Mouse (Mus musculus) C2C12 (cell line): ENCODE results near the gene Ets1. TPM values are rescaled to one million over a fixed set of nuclear protein-coding genes. Genes with fewer than 3 reads are reported as not detected.

Experiments
- H3K27me3 ChIP-seq: one replicate; pipeline ENCODE4 v1.6.1; 2011; ENCODE audit not compliant: control insufficient read depth, insufficient read depth, insufficient read length
- H3K36me3 ChIP-seq: one replicate; pipeline ENCODE4 v1.6.1; 2011; ENCODE audit not compliant: control insufficient read depth, insufficient read depth
- H3K4me3 ChIP-seq: one replicate; pipeline ENCODE4 v1.5.1; 2011; ENCODE audit warnings: mild to moderate bottlenecking, control low read depth; ENCODE audit not compliant: poor library complexity, insufficient read depth, severe bottlenecking
- H3K79me2 ChIP-seq: one replicate; pipeline ENCODE4 v1.6.1; 2011; ENCODE audit not compliant: control insufficient read depth, insufficient read depth
- H3K79me3 ChIP-seq: one replicate; pipeline ENCODE4 v1.6.1; 2011; ENCODE audit warnings: low read depth, control low read depth
- H3ac ChIP-seq: one replicate; pipeline ENCODE3; 2011; ENCODE audit warnings: low read depth; ENCODE audit not compliant: control insufficient read depth, insufficient read length
- CEBPB ChIP-seq: IDR thresholded peaks from one replicate; pipeline ENCODE4 v1.6.1; 2011; ENCODE audit warnings: low read depth, mild to moderate bottlenecking, control low read depth, moderate library complexity
- CTCF ChIP-seq: IDR thresholded peaks from one replicate; pipeline ENCODE4 v1.5.1; 2011; ENCODE audit not compliant: control insufficient read depth, insufficient read depth, insufficient read length
- FOSL1 ChIP-seq: IDR thresholded peaks from one replicate; pipeline ENCODE4 v1.8.0; 2011; ENCODE audit warnings: mild to moderate bottlenecking, low read length; ENCODE audit not compliant: poor library complexity, insufficient read depth, severe bottlenecking
- MAX ChIP-seq: IDR thresholded peaks from one replicate; pipeline ENCODE4 v1.6.1; 2011; ENCODE audit warnings: mild to moderate bottlenecking, control low read depth
- MYOD1 ChIP-seq: IDR thresholded peaks from one replicate; pipeline ENCODE4 v1.6.1; 2011; ENCODE audit warnings: low read depth; ENCODE audit not compliant: control insufficient read depth, insufficient read length
- MYOG ChIP-seq: IDR thresholded peaks from one replicate; pipeline ENCODE4 v1.6.1; 2011; ENCODE audit not compliant: control insufficient read depth, insufficient read length; ENCODE audit errors: extremely low read depth
- USF1 ChIP-seq: IDR thresholded peaks from one replicate; pipeline ENCODE4 v1.6.1; 2011; ENCODE audit warnings: low read depth, mild to moderate bottlenecking, control low read depth, moderate library complexity
- polyA plus RNA-seq: library from polyadenylated mRNA; unstranded; fragments of >200 nt; fragmentation: generic; extraction: Trizol; gene quantifications from one replicate; pipeline ENCODE4 v1.2.1, GENCODE M21; 2012; ENCODE audit warnings: missing spikeins

Ets1 gene
- polyA plus RNA-seq, 1 experiment = 9.4 TPM

DNA sequence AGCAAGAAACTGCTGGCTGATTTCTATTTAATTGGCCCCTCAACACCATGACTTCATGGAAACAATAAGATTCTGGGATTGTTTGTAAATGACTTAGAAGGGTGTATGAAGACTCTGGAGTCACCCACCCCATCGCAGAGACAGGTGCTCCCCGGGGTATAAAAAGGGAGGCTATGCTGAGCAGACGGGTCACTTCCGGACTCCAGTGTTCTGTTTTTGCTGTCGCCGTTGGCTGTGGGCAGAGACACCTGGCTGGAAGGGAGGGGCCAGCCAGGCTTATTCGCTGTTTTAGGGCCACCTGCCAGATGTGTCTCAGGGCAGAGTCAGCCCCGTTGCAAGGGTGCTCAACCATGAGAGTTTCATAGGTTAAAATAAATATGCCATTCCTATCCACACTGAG, 111.6 kb downstream of the Ets1 start:
- Histone ChIP-seq H3K4me3 (no peak overlapping the region), H3K27me3 (no peaks in the 10 kb centered on the region), H3ac (no peak overlapping the region), H3K79me3 (peaks cover 1% of the 10 kb centered on the region), H3K36me3 (peaks cover 45% of the 10 kb centered on the region), H3K79me2 (peaks cover 16% of the 10 kb centered on the region)
- TF ChIP-seq CTCF (no peak), FOSL1 (no peak), CEBPB (no peak), MAX (no peak), MYOD1 (no peak), USF1 (no peak), MYOG (no peak)

DNA sequence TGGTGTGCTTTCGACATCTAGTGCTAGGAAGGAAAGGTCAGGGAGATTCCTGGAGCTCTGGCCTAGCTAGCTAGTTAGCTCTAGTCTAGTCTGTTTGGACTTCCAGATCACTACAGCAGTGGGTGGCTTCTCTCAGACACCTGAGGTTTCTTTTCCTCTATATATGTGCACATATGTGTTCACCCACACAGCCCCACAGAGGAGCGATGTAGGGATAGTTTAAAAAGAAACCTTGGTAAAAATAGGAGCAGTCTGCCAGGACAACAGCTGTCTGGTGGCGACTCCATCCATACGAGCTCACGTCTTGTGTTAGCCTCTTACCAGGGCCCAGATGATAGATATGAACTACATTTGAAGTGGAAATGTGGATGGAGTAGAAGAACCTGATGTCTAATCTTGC, 112.5 kb downstream of the Ets1 start:
- TF ChIP-seq CTCF (no peak), FOSL1 (no peak), USF1 (no peak), CEBPB (no peak), MAX (no peak), MYOD1 (no peak), MYOG (no peak)
- Histone ChIP-seq H3ac (no peak overlapping the region), H3K36me3 (peaks cover 53% of the 10 kb centered on the region), H3K27me3 (no peaks in the 10 kb centered on the region), H3K79me3 (peaks cover 1% of the 10 kb centered on the region), H3K4me3 (no peak overlapping the region), H3K79me2 (peaks cover 16% of the 10 kb centered on the region)

DNA sequence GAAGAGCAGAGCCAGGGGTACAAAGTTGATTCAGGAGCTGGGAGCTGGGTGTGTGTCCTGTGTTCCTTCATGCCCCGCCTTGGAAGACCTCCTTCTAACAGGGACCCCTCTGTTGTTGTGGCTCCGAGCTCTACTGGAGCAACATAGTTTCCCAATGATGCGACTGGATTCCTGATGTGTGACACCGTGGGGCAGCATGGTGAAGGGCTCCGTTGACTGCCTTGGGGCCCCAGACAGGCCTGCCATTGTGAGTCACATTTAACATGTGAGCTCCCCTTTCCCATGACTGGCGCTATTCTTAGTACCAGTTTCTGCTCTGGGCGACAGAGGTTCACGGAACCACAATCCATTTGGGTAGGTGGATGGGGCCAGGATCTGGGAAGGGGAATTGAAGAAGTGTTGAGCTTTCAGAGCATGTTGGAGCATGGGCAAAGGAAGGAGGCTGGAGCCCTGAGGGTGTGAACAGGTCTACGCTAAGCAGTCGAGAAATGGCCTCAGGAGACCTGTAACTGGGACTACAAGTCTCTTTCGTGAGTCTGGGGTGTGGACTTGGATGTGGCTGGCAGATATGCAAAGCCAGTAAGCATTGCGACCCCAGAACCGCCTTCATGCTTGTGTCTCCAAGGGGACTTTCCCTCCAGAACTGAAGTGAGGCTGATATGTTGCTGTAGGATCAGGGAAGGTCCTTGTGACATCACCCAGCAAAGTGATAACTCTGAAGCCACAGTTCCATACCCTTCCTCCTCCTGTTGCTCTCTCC, 113.9 kb downstream of the Ets1 start:
- Histone ChIP-seq H3K36me3 (peaks cover 50% of the 10 kb centered on the region), H3K27me3 (no peaks in the 10 kb centered on the region), H3K79me3 (peaks cover 1% of the 10 kb centered on the region), H3K4me3 (no peak overlapping the region), H3K79me2 (peaks cover 11% of the 10 kb centered on the region), H3ac (no peak overlapping the region)
- no peak for TF ChIP-seq CTCF
- no peak for TF ChIP-seq MAX
- TF ChIP-seq MYOG = no peak

DNA sequence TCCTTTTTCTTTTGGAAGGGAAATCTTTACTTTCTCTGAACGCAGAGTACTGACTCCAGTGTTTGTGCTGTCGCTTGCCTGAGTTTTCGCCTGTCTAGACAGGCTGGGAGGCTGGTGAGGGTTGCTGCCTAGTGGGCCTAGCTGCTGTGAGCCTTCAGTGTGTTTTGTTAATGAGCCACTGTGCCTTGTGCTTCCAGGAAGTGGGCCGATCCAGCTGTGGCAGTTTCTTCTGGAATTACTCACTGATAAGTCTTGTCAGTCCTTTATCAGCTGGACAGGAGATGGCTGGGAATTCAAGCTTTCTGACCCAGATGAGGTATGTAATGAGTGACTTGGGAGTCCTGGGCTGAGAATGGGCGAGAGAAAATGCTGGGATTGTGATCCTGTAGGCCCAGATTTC, 116.6 kb downstream of the Ets1 start:
- Histone ChIP-seq H3ac (no peak overlapping the region), H3K36me3 (peaks cover 61% of the 10 kb centered on the region), H3K4me3 (no peak overlapping the region), H3K27me3 (no peaks in the 10 kb centered on the region), H3K79me2 (peaks cover 11% of the 10 kb centered on the region), H3K79me3 (peaks cover 1% of the 10 kb centered on the region)
- TF ChIP-seq CEBPB = no peak
- no peak for TF ChIP-seq CTCF
- no peak for TF ChIP-seq USF1
- no peak for TF ChIP-seq MYOG
- no peak for TF ChIP-seq FOSL1
- no peak for TF ChIP-seq MAX
- no peak for TF ChIP-seq MYOD1

DNA sequence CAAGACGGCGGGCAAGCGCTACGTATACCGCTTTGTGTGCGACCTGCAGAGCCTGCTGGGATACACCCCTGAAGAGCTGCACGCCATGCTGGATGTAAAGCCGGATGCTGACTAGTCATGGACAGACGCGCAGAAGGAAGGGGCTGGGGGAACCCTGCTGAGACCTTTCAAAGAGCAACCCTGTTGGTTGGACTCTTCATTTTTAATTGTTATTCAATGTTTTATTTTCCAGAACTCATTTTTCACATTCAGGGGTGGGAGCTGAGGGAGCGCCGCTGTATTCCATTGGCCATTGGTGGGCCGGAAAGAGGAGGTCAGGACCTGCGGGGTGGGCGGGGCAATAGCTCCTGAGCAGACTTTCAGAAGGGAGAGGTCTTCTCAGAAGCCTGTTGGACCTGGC, 118.3 kb downstream of the Ets1 start:
- H3K27me3 ChIP-seq = no peaks in the 10 kb centered on the region
- peaks cover 1% of the 10 kb centered on the region for H3K79me3 ChIP-seq
- H3ac ChIP-seq = no peak overlapping the region
- TF ChIP-seq MAX (no peak), MYOG (no peak), USF1 (no peak), FOSL1 (no peak)
- H3K36me3 ChIP-seq = peaks cover 53% of the 10 kb centered on the region
- H3K79me2 ChIP-seq = peaks cover 11% of the 10 kb centered on the region
- H3K4me3 ChIP-seq = no peak overlapping the region

DNA sequence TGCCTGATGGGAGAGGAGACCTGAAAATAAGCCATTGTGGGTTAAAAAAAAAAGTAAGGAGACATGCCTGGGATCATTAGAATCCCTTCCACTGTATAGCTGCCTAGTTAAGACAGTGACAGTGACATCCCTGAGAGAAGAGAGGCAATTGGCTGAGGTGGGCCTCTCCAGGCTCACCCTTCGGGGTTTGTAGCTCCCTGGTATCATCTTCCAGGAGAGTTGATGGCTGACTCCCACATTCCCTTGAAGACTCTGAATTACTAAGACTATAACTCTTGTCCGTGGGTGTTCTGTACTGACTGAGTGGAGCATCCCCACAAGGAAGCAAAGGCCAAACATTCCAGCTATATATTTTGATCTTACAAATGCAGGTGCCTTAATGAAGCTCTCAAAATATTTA, 120.0 kb downstream of the Ets1 start:
- no peaks in the 10 kb centered on the region for H3K79me3 ChIP-seq
- no peak overlapping the region for H3K4me3 ChIP-seq
- H3K27me3 ChIP-seq = no peaks in the 10 kb centered on the region
- no peak for TF ChIP-seq MAX
- TF ChIP-seq CEBPB = no peak
- TF ChIP-seq FOSL1 = no peak
- peaks cover 3% of the 10 kb centered on the region for H3K79me2 ChIP-seq
- H3K36me3 ChIP-seq = peaks cover 48% of the 10 kb centered on the region
- H3ac ChIP-seq = no peak overlapping the region
